Comparison of ENCODE assay signal across 19 mouse cellular contexts in genomic region chr7:82287242-82287641, GRCm38 (mm10). TPM values are rescaled to one million over a fixed set of nuclear protein-coding genes. Genes with fewer than 3 reads are reported as not detected.
A peak's percentile ranks its signal among the peaks of the same experiment; 100 is the strongest.
DNase-seq lines count a peak whose midpoint lies in the region; ATAC-seq and TF ChIP-seq lines count a peak whose summit lies in the region.
"Had no signal": no experiment of that assay in that cellular context is flagged by ENCODE, and none has a peak within 500 bp of the region (broad histone marks: within the 10 kb centered on the region; RNA-seq: fewer than 3 reads in every experiment).

No protein-coding gene starts in this region.

- H3K4me2 ChIP-seq in kidney, embryonic 15.5 days, result no peak overlapping the region
- no peak overlapping the region for H3K4me2 ChIP-seq in lung, postnatal 0 days (replicated peaks; ENCODE audit: low read depth, low read length)
- H3K4me2 ChIP-seq: embryonic facial prominence, embryonic 15.5 days; forebrain, embryonic 12.5 days; liver, embryonic 13.5 days had no signal

- H3K4me1 ChIP-seq in kidney, adult 2 months (ENCODE audit: control insufficient read depth, insufficient read depth, low read length), result no peaks in the 10 kb centered on the region
- no peaks in the 10 kb centered on the region for H3K4me1 ChIP-seq in kidney, embryonic 15.5 days
- no peaks in the 10 kb centered on the region for H3K4me1 ChIP-seq in lung, postnatal 0 days (ENCODE audit: insufficient read depth, low read depth, low read length)
- H3K4me1 ChIP-seq: liver, embryonic 13.5 days had no signal

- H3K27me3 ChIP-seq in kidney, adult 2 months (replicated peaks; ENCODE audit: control insufficient read depth, insufficient read depth, low read length), result no peaks in the 10 kb centered on the region
- no peaks in the 10 kb centered on the region for H3K27me3 ChIP-seq in kidney, embryonic 15.5 days
- no peaks in the 10 kb centered on the region for H3K27me3 ChIP-seq in lung, postnatal 0 days (replicated peaks; ENCODE audit: insufficient read depth, low read length)
- H3K27me3 ChIP-seq: embryonic facial prominence, embryonic 15.5 days; forebrain, embryonic 12.5 days; liver, embryonic 13.5 days had no signal

- no peak for ATAC-seq in kidney, embryonic 15.5 days (replicated peaks; ENCODE audit: low FRiP score)
- no peak for ATAC-seq in lung, postnatal 0 days
- ATAC-seq: hindbrain, embryonic 16.5 days had no signal

- no peak overlapping the region for H3K9ac ChIP-seq in kidney, embryonic 15.5 days
- no peak overlapping the region for H3K9ac ChIP-seq in lung, postnatal 0 days (replicated peaks; ENCODE audit: low read depth)
- H3K9ac ChIP-seq: embryonic facial prominence, embryonic 15.5 days; forebrain, embryonic 12.5 days; liver, embryonic 13.5 days had no signal

- WGBS in kidney, adult 2 months, result 93% methylated on average over 2 of the region's 2 CpGs
- 96% methylated on average over 2 of the region's 2 CpGs for WGBS in kidney, embryonic 15.5 days
- WGBS in lung, postnatal 0 days, result 92% methylated on average over 2 of the region's 2 CpGs

- TF ChIP-seq POLR2A in kidney, adult 2 months (IDR thresholded peaks at IDR 0.05; ENCODE audit: low read depth, low read length), result no peak

- peak; percentile 17; the same call in 1 of the 2 replicates for TF ChIP-seq CTCF in kidney, adult 2 months (conservative IDR thresholded peaks at IDR 0.05; ENCODE audit: insufficient read depth, insufficient read length, low read depth, low read length)
- peak; percentile 35; the same call in 1 of the 2 replicates for TF ChIP-seq CTCF in lung, postnatal 0 days (IDR thresholded peaks at IDR 0.05)

- H3K36me3 ChIP-seq in kidney, adult 2 months (ENCODE audit: control insufficient read depth, insufficient read depth, low read length), result no peaks in the 10 kb centered on the region
- no peaks in the 10 kb centered on the region for H3K36me3 ChIP-seq in kidney, embryonic 15.5 days
- H3K36me3 ChIP-seq in lung, postnatal 0 days (ENCODE audit: insufficient read depth, low read length), result no peaks in the 10 kb centered on the region
- H3K36me3 ChIP-seq: embryonic facial prominence, embryonic 15.5 days; forebrain, embryonic 12.5 days; liver, embryonic 13.5 days had no signal

- H3K9me3 ChIP-seq in kidney, embryonic 15.5 days (replicated peaks), result no peaks in the 10 kb centered on the region
- no peaks in the 10 kb centered on the region for H3K9me3 ChIP-seq in lung, postnatal 0 days (ENCODE audit: low read length)
- H3K9me3 ChIP-seq: embryonic facial prominence, embryonic 15.5 days; forebrain, embryonic 12.5 days; liver, embryonic 13.5 days had no signal

- H3K27ac ChIP-seq in kidney, adult 2 months (ENCODE audit: insufficient read depth, low read depth, low read length), result no peak overlapping the region
- no peak overlapping the region for H3K27ac ChIP-seq in kidney, embryonic 15.5 days
- no peak overlapping the region for H3K27ac ChIP-seq in lung, postnatal 0 days (ENCODE audit: low read length)
- H3K27ac ChIP-seq: embryonic facial prominence, embryonic 15.5 days; forebrain, embryonic 12.5 days; liver, embryonic 13.5 days had no signal

- DNase-seq in kidney, adult 2 months, result no peak
- DNase-seq in lung, postnatal 0 days (ENCODE audit: low spot score), result no peak
- no peak for DNase-seq in lung, adult 18-20 months
- DNase-seq in ES-CJ7 (ENCODE audit: low read depth, low spot score), result peak; percentile 55
- DNase-seq in naive thymus-derived CD4-positive, alpha-beta T cell, adult 2 months (ENCODE audit: low read depth), result peak; percentile 2
- DNase-seq in spleen, postnatal 36 days (ENCODE audit: low spot score in 2 of 2), result no peak
- DNase-seq: adrenal gland, adult 2 months; cerebellum, adult 8-10 months; heart, adult 11 months; heart, postnatal 10 days; layer of hippocampus, adult 9-11 months; liver, embryonic 13.5 days; lung, postnatal 4 days; midbrain, embryonic 14.5 days; right cerebral cortex, postnatal 14 days had no signal

- TF ChIP-seq EP300 in lung, postnatal 0 days (IDR thresholded peaks at IDR 0.05), result no peak

- H3K4me3 ChIP-seq in kidney, adult 2 months (ENCODE audit: insufficient read depth, low read depth, low read length), result no peak overlapping the region
- no peak overlapping the region for H3K4me3 ChIP-seq in kidney, embryonic 15.5 days (replicated peaks)
- no peak overlapping the region for H3K4me3 ChIP-seq in lung, postnatal 0 days (ENCODE audit: low read depth, low read length)
- H3K4me3 ChIP-seq: embryonic facial prominence, embryonic 15.5 days; forebrain, embryonic 12.5 days; liver, embryonic 13.5 days had no signal

RNA-seq across cellular contexts. Expression of gene Adamtsl3, which starts 48.3 kb away (rescaled TPM):
- polyA plus RNA-seq in kidney, adult 2 months (2012; rRNA removed), result 0.41 and 0.45 TPM in 2 replicates
- 0.43 and 0.58 TPM in 2 replicates for polyA plus RNA-seq in kidney, embryonic 15.5 days (2015; fragmentation: Nextera tagmentation; extraction: Ambion mirVana)
- 2.4 and 2.5 TPM in 2 replicates for polyA plus RNA-seq in lung, postnatal 0 days (2015; fragmentation: Nextera tagmentation; extraction: Ambion mirVana)

Comparison
In these comparisons a context has a peak if more than half of its experiments do, and no peak if none do; other contexts are left out.
1. DNase-seq: peak in ES-CJ7 (single experiment) and naive thymus-derived CD4-positive, alpha-beta T cell, adult 2 months (single experiment); none in kidney, adult 2 months (single experiment), lung, postnatal 0 days (single experiment), lung, adult 18-20 months (0 of 2) and spleen, postnatal 36 days (0 of 2).